8 mouse cellular contexts compared by ENCODE assay signal in genomic region chr11:75165441-75166192, GRCm38 (mm10). TPM values are rescaled to one million over a fixed set of nuclear protein-coding genes. Genes with fewer than 3 reads are reported as not detected.
DNase-seq lines count a peak whose midpoint lies in the region; ATAC-seq and TF ChIP-seq lines count a peak whose summit lies in the region.

No protein-coding gene starts in this region.

- H3K4me2 ChIP-seq in hindbrain, embryonic 13.5 days = peak overlapping the region; percentile 83

- TF ChIP-seq CTCF in MEL (IDR thresholded peaks at IDR 0.05 in 2 of 3, conservative IDR thresholded peaks at IDR 0.05 in 1 of 3; ENCODE audit: control insufficient read depth in 1 of 3, insufficient read depth in 1 of 3, low read depth in 2 of 3, low read length in 3 of 3, poor library complexity in 1 of 3, severe bottlenecking in 1 of 3) = peak; percentile 70 to 83 (median 81)

- peaks cover 0 to 22% of the 10 kb centered on the region in 2 experiments; a peak in 2 of 4 replicates for H3K4me1 ChIP-seq in MEL (ENCODE audit: control insufficient read depth in 1 of 2, insufficient read depth in 2 of 2, low read length in 2 of 2)
- peaks cover 59% of the 10 kb centered on the region for H3K4me1 ChIP-seq in hindbrain, embryonic 13.5 days (replicated peaks)

- peaks cover 0 to 15% of the 10 kb centered on the region in 2 experiments; a peak in 2 of 4 replicates for H3K36me3 ChIP-seq in MEL (ENCODE audit: control insufficient read depth in 1 of 2, insufficient read depth in 2 of 2, low read length in 2 of 2)
- peaks cover 35% of the 10 kb centered on the region for H3K36me3 ChIP-seq in hindbrain, embryonic 13.5 days

- H3K9ac ChIP-seq in MEL (ENCODE audit: control insufficient read depth, low read depth, low read length, poor library complexity, severe bottlenecking) = no peak overlapping the region
- peak overlapping the region; percentile 69; the same call in 1 of the 2 replicates for H3K9ac ChIP-seq in hindbrain, embryonic 13.5 days

- ATAC-seq in hindbrain, embryonic 13.5 days (ENCODE audit: low FRiP score) = no peak

- WGBS in hindbrain, embryonic 13.5 days = 4% methylated on average over 54 of the region's 54 CpGs

- H3K27me3 ChIP-seq in MEL (ENCODE audit: control insufficient read depth in 1 of 2, insufficient read depth in 2 of 2, low read length in 2 of 2) = no peaks in the 10 kb centered on the region
- H3K27me3 ChIP-seq in hindbrain, embryonic 13.5 days = peaks cover 76% of the 10 kb centered on the region

- no peaks in the 10 kb centered on the region for H3K9me3 ChIP-seq in MEL (replicated peaks; ENCODE audit: insufficient read depth, low read length)
- no peaks in the 10 kb centered on the region for H3K9me3 ChIP-seq in hindbrain, embryonic 13.5 days

- TF ChIP-seq RAD21 in MEL (IDR thresholded peaks at IDR 0.05; ENCODE audit: low read depth, low read length) = peak; percentile 45

- peak; percentile 68 for DNase-seq in MEL (ENCODE audit: low read depth, low spot score)
- DNase-seq in cerebellum, adult 8-10 months = peak; percentile 53
- DNase-seq in frontal cortex, postnatal 36 days (ENCODE audit: low spot score in 2 of 2) = peak; percentile 82 to 83
- DNase-seq in left cerebral cortex, adult 11 months (ENCODE audit: low spot score) = peak; percentile 68
- DNase-seq in lung, postnatal 36 days = peak; percentile 86
- peak; percentile 80 for DNase-seq in right cerebral cortex, postnatal 25 days
- DNase-seq in urinary bladder, postnatal 4 days (ENCODE audit: low spot score in 2 of 2) = peak; percentile 76 to 85

- TF ChIP-seq EP300 in MEL (IDR thresholded peaks at IDR 0.05; ENCODE audit: low read depth in 1 of 2, low read length in 2 of 2) = no peak

- peaks cover 30% of the 10 kb centered on the region for H3K79me2 ChIP-seq in MEL (ENCODE audit: control insufficient read depth, insufficient read depth, low read length, poor library complexity)

- peak overlapping the region; percentile 20 for H3K27ac ChIP-seq in MEL (ENCODE audit: control insufficient read depth, low read depth, low read length)
- no peak overlapping the region for H3K27ac ChIP-seq in hindbrain, embryonic 13.5 days

- no peak overlapping the region for H3K4me3 ChIP-seq in MEL (ENCODE audit: control insufficient read depth in 1 of 2, insufficient read depth in 1 of 2, low read depth in 2 of 2, low read length in 2 of 2)
- peak overlapping the region; percentile 48 for H3K4me3 ChIP-seq in hindbrain, embryonic 13.5 days

- no peak for TF ChIP-seq POLR2A in MEL (IDR thresholded peaks at IDR 0.05; ENCODE audit: control insufficient read depth in 1 of 2, insufficient read depth in 1 of 2, low read depth in 1 of 2, low read length in 2 of 2, poor library complexity in 1 of 2)

TF ChIP-seq in MEL, 35 proteins besides CTCF, POLR2A, EP300 and RAD21:
- TF ChIP-seq USF2 (IDR thresholded peaks at IDR 0.05; ENCODE audit: borderline replicate concordance in 1 of 2, insufficient read depth in 1 of 2, low read depth in 1 of 2, low read length in 2 of 2) (no peak), USF1 (IDR thresholded peaks at IDR 0.05; ENCODE audit: low read depth, low read length) (no peak), SIN3A (IDR thresholded peaks at IDR 0.05; ENCODE audit: low read length) (no peak), SMC3 (IDR thresholded peaks at IDR 0.05; ENCODE audit: low read depth, low read length) (peak; percentile 57), ELF1 (IDR thresholded peaks at IDR 0.05; ENCODE audit: low read depth, low read length) (no peak), KAT2A (conservative IDR thresholded peaks at IDR 0.05; ENCODE audit: low read depth, low read length) (no peak)

RNA-seq across cellular contexts. Expression of gene Hic1, which starts 3.7 kb away (rescaled TPM):
- total RNA-seq in MEL (2012; rRNA removed) = 16.7 and 18.8 TPM in 2 replicates
- 10 to 100 TPM in 1 of 2 experiments, not detected in 1; 18.2 TPM for polyA plus RNA-seq in MEL (2012; ENCODE audit: insufficient read depth in 1 of 2, insufficient read length in 2 of 2, low read depth in 1 of 2, low replicate concordance in 2 of 2, missing spikeins in 1 of 2)
- polyA plus RNA-seq in hindbrain, embryonic 13.5 days (2015; fragmentation: Nextera tagmentation; extraction: Ambion mirVana) = 3.4 TPM in 2 replicates

RNA-seq across cellular contexts. Expression of gene Ovca2, which starts 13.0 kb away (rescaled TPM):
- 22.7 and 33.1 TPM in 2 replicates for total RNA-seq in MEL (2012; rRNA removed)
- polyA plus RNA-seq in MEL (2012; ENCODE audit: insufficient read depth in 1 of 2, insufficient read length in 2 of 2, low read depth in 1 of 2, low replicate concordance in 2 of 2, missing spikeins in 1 of 2) = 10 to 100 TPM in 1 of 2 experiments, not detected in 1; 23.1 TPM
- 17.0 and 18.2 TPM in 2 replicates for polyA plus RNA-seq in hindbrain, embryonic 13.5 days (2015; fragmentation: Nextera tagmentation; extraction: Ambion mirVana)

RNA-seq across cellular contexts. Expression of gene Dph1, which starts 25.4 kb away (rescaled TPM):
- 54.2 and 59.5 TPM in 2 replicates for total RNA-seq in MEL (2012; rRNA removed)
- polyA plus RNA-seq in MEL (2012; ENCODE audit: insufficient read depth in 1 of 2, insufficient read length in 2 of 2, low read depth in 1 of 2, low replicate concordance in 2 of 2, missing spikeins in 1 of 2) = 10 to 100 TPM in 1 of 2 experiments, not detected in 1; 58.4 TPM
- polyA plus RNA-seq in hindbrain, embryonic 13.5 days (2015; fragmentation: Nextera tagmentation; extraction: Ambion mirVana) = 14.4 and 15.5 TPM in 2 replicates

RNA-seq across cellular contexts. Expression of gene Rtn4rl1, which starts 28.0 kb away (rescaled TPM):
- total RNA-seq in MEL (2012; rRNA removed) = 0.35 and 0.46 TPM in 2 replicates
- polyA plus RNA-seq in MEL (2012; ENCODE audit: insufficient read depth in 1 of 2, insufficient read length in 2 of 2, low read depth in 1 of 2, low replicate concordance in 2 of 2, missing spikeins in 1 of 2) = 1 to 10 TPM in 1 of 2 experiments, not detected in 1; 2.6 TPM
- polyA plus RNA-seq in hindbrain, embryonic 13.5 days (2015; fragmentation: Nextera tagmentation; extraction: Ambion mirVana) = 6.2 and 8.0 TPM in 2 replicates
